In the genomic region with DNA sequence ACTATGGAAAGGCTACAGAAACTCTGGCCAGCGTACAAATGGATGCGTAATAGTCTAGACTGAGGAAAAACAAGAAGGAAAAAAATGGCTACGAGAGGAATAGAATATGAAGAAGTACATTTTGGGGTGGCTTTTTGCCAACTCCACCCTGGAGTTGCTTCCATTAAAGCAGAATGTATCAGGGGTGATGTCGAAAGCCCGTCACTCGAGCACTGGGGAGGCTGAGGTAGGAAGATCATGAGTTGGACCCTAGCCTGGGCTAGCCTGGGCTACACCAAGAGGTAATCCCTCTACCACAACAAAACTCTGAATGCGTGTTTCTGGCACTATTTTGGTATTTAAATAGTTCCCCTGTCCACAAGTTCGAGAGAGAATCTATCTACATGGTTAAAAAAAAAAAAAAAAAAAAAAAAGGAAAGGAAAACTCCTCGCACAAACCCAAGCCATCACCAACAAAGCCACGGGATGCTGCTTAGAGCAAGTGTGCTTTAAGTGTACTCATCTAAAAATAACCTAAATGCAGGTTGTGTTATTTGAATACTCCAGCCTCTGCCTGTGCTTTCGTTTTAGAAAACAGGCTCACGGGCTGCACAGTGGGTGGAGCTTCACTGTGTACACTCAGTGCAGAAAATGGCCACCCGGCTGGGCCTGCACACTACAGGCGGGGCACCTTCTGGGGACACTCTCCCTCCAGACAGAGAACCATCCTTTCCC, we compare ENCODE assay signal across 8 mouse cellular contexts. TPM values are rescaled to one million over a fixed set of nuclear protein-coding genes. Genes with fewer than 3 reads are reported as not detected.
A peak's percentile ranks its signal among the peaks of the same experiment; 100 is the strongest.
DNase-seq lines count a peak whose midpoint lies in the region; ATAC-seq and TF ChIP-seq lines count a peak whose summit lies in the region.

No protein-coding gene starts in this region.

- H3K36me3 ChIP-seq in heart, adult 2 months (ENCODE audit: control insufficient read depth, insufficient read depth, low read length): peaks cover 16% of the 10 kb centered on the region; the same call in 1 of the 2 replicates
- no peaks in the 10 kb centered on the region for H3K36me3 ChIP-seq in liver, embryonic 11.5 days (ENCODE audit: control insufficient read depth, insufficient read depth, low read length)

- no peaks in the 10 kb centered on the region; the same call in 1 of the 2 replicates for H3K79me2 ChIP-seq in heart, adult 2 months (replicated peaks; ENCODE audit: control insufficient read depth, insufficient read depth, low read length)

- TF ChIP-seq POLR2A in heart, adult 2 months (IDR thresholded peaks at IDR 0.05; ENCODE audit: insufficient read depth, low read depth, low read length): 0 out of 2 replicates have a peak, but pooled peaks have one; percentile 27
- TF ChIP-seq POLR2A in olfactory bulb, adult 2 months (IDR thresholded peaks at IDR 0.05; ENCODE audit: insufficient read depth, low read depth, low read length): no peak

- H3K9ac ChIP-seq in heart, adult 2 months (ENCODE audit: low read depth, low read length): peak overlapping the region; percentile 33
- H3K9ac ChIP-seq in liver, embryonic 11.5 days (ENCODE audit: low read depth, low read length): no peak overlapping the region

- WGBS in heart, adult 2 months: 60% methylated on average over 14 of the region's 14 CpGs
- WGBS in liver, embryonic 11.5 days: 80% methylated on average over 14 of the region's 14 CpGs
- 50% methylated on average over 14 of the region's 14 CpGs for WGBS in olfactory bulb, adult 2 months

- no peak for TF ChIP-seq CTCF in layer of hippocampus, adult 2 months (conservative IDR thresholded peaks at IDR 0.05)
- no peak for TF ChIP-seq CTCF in heart, adult 2 months (IDR thresholded peaks at IDR 0.05)
- TF ChIP-seq CTCF in olfactory bulb, adult 2 months (IDR thresholded peaks at IDR 0.05; ENCODE audit: insufficient read depth, low read depth, low read length): no peak

- no peak for DNase-seq in layer of hippocampus, adult 2 months (ENCODE audit: low spot score in 2 of 2)
- no peak for DNase-seq in layer of hippocampus, adult 9-10 months (ENCODE audit: low spot score)
- peak; percentile 70 to 80 for DNase-seq in heart, adult 2 months
- no peak for DNase-seq in liver, embryonic 11.5 days (ENCODE audit: low spot score)
- DNase-seq in right cerebral cortex, postnatal 4 days: no peak
- DNase-seq in layer of hippocampus, adult 18-20 months (ENCODE audit: low spot score in 2 of 2): no peak

- peak; percentile 93 for ATAC-seq in activated CD4-positive, CD25-positive, alpha-beta regulatory T cell, adult 4 months
- ATAC-seq in liver, embryonic 11.5 days (replicated peaks; ENCODE audit: low FRiP score): peak; percentile 69

- TF ChIP-seq EP300 in heart, adult 2 months (IDR thresholded peaks at IDR 0.05; ENCODE audit: insufficient read depth, low read depth, low read length): 0 out of 2 replicates have a peak, but pooled peaks have one; percentile 46

- peaks cover 20% of the 10 kb centered on the region for H3K4me1 ChIP-seq in heart, adult 2 months (ENCODE audit: control insufficient read depth, insufficient read depth, low read length)
- H3K4me1 ChIP-seq in liver, embryonic 11.5 days (replicated peaks; ENCODE audit: control insufficient read depth, insufficient read depth, low read length): peaks cover 3% of the 10 kb centered on the region; the same call in 1 of the 2 replicates
- peaks cover 30% of the 10 kb centered on the region for H3K4me1 ChIP-seq in olfactory bulb, adult 2 months (ENCODE audit: control insufficient read depth, insufficient read depth, low read length)

- H3K27me3 ChIP-seq in heart, adult 2 months (ENCODE audit: control insufficient read depth, insufficient read depth, low read length): no peaks in the 10 kb centered on the region
- H3K27me3 ChIP-seq in liver, embryonic 11.5 days (replicated peaks; ENCODE audit: control insufficient read depth, insufficient read depth, low read length): no peaks in the 10 kb centered on the region

- peak overlapping the region; percentile 37 for H3K4me2 ChIP-seq in liver, embryonic 11.5 days

- intact Hi-C loops in heart, adult 2 months (cut with DNase I): no loop called here

- peak overlapping the region; percentile 71 for H3K27ac ChIP-seq in layer of hippocampus, adult 2 months
- H3K27ac ChIP-seq in heart, adult 2 months: peak overlapping the region; percentile 80
- no peak overlapping the region for H3K27ac ChIP-seq in liver, embryonic 11.5 days (ENCODE audit: low read depth, low read length)
- peak overlapping the region; percentile 61; the same call in 1 of the 2 replicates for H3K27ac ChIP-seq in olfactory bulb, adult 2 months (ENCODE audit: insufficient read depth, low read depth, low read length)

- no peaks in the 10 kb centered on the region for H3K9me3 ChIP-seq in liver, embryonic 11.5 days (ENCODE audit: control insufficient read depth, low read length)

- peak overlapping the region; percentile 38 for H3K4me3 ChIP-seq in layer of hippocampus, adult 2 months
- peak overlapping the region; percentile 27; the same call in 1 of the 2 replicates for H3K4me3 ChIP-seq in heart, adult 2 months
- H3K4me3 ChIP-seq in liver, embryonic 11.5 days (ENCODE audit: low read depth, low read length): no peak overlapping the region
- 0 out of 2 replicates have a peak overlapping the region, but pooled peaks have one; percentile 12 for H3K4me3 ChIP-seq in olfactory bulb, adult 2 months (ENCODE audit: insufficient read depth, low read depth, low read length)

RNA-seq across cellular contexts. Expression of a gene that starts 39.7 kb away (rescaled TPM):
- total RNA-seq in layer of hippocampus, adult 2 months (2021): 10 to 100 TPM; 57.9 to 65.3 TPM
- polyA plus RNA-seq in activated CD4-positive, CD25-positive, alpha-beta regulatory T cell, adult 4 months (2017; shearing (Covaris generic)): 10 to 100 TPM; 59.9 to 61.4 TPM
- total RNA-seq in heart, adult 2 months (2021): 10 to 100 TPM; 42.3 to 43.5 TPM
- polyA plus RNA-seq in heart, adult 2 months (2012; rRNA removed): 9.0 and 16.0 TPM in 2 replicates
- polyA plus RNA-seq in liver, embryonic 11.5 days (2014; fragmentation: Nextera tagmentation; extraction: Ambion mirVana): 10.0 and 10.1 TPM in 2 replicates
- 74.3 TPM in 1 of 2 replicates, not detected in the other for polyA plus RNA-seq in olfactory bulb, adult 2 months (2012; ENCODE audit: insufficient read depth, insufficient read length, low replicate concordance, missing spikeins)
- 10 to 100 TPM; 65.0 to 65.8 TPM for total RNA-seq in layer of hippocampus, adult 18-20 months (2021)

Comparison
In these comparisons a context has a peak if more than half of its experiments do, and no peak if none do; other contexts are left out.
1. DNase-seq: peak in heart, adult 2 months (2 of 2); none in layer of hippocampus, adult 2 months (0 of 2), layer of hippocampus, adult 9-10 months (single experiment), liver, embryonic 11.5 days (single experiment), right cerebral cortex, postnatal 4 days (single experiment) and layer of hippocampus, adult 18-20 months (0 of 2).